Mouse (Mus musculus): ENCODE results near the gene Chmp1a.

DNA sequence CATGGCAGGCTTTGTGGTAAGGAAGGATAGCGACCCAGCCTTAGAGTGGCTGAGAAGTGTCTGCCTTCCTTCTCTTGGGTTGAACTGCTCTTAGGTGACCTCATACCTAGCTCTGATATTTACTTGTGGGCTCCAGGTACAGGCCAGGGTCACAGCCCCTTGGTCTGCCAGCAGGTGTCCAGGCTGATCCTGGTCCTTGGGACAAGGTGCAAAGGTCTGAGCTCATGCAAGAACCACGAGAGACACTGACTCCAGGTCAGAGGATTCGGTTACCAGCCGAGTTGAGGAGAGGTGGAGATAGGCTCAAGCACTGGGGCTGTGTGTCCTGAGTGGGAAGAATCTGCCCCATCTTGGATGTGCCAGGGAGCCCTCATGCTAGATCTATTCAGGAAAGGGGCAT is 31.8 kb upstream of the Chmp1a start:
- TF ChIP-seq POLR2A (IDR thresholded peaks at IDR 0.05; ENCODE audit: insufficient read depth, low read depth, low read length): no peak
- TF ChIP-seq CTCF (IDR thresholded peaks at IDR 0.05): no peak
- no peak for TF ChIP-seq EP300 (IDR thresholded peaks at IDR 0.05; ENCODE audit: insufficient read depth, low read depth, low read length)
